Mouse (Mus musculus): ENCODE results near the gene Zic2. TPM values are rescaled to one million over a fixed set of nuclear protein-coding genes. Genes with fewer than 3 reads are reported as not detected.

Gene Zic2
- total and polyA plus RNA-seq, 2 experiments, result not detected

DNA sequence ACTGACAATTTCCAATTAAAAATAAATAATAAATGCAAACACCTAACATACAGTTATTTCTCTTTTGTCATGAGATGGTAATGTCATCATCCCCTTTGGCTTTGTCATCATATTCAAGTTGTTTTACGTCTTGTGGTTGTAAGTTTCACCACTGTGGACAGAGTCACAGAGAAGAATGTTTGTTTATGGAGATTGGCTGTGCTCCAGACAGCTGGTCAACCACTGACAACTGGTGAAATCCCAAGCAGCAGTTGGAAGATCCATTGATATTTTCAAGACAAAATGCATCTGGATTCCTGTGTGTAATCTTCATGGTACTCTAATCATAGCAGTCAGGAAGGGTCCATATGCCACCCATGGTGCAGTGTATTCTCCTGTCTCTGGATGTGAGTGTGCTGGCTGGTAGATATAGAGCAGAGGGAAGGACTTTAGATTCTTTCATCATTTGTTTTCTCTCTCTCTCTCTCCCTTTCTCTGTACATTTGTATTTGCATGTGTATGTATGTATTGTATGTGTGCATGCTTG, 38.3 kb downstream of the Zic2 start:
- Histone ChIP-seq H3K79me2 (ENCODE audit: control insufficient read depth, insufficient read depth, low read length) (no peaks in the 10 kb centered on the region), H3K36me3 (ENCODE audit: control insufficient read depth, insufficient read depth, low read length) (no peaks in the 10 kb centered on the region), H3K9ac (ENCODE audit: low read depth, low read length) (no peak overlapping the region), H3K27ac (replicated peaks; ENCODE audit: insufficient read depth, low read depth, low read length) (no peak overlapping the region), H3K4me1 (ENCODE audit: control insufficient read depth, insufficient read depth, low read length) (peaks cover 4% of the 10 kb centered on the region; the same call in 1 of the 2 replicates), H3K4me3 (ENCODE audit: insufficient read depth, low read depth, low read length) (no peak overlapping the region), H3K27me3 (ENCODE audit: control insufficient read depth, insufficient read depth, low read length) (no peaks in the 10 kb centered on the region; the same call in 1 of the 2 replicates)
- TF ChIP-seq POLR2A (IDR thresholded peaks at IDR 0.05; ENCODE audit: extremely low read depth, insufficient read depth, low read length), result no peak
- no peak for TF ChIP-seq CTCF (IDR thresholded peaks at IDR 0.05; ENCODE audit: low read depth, low read length)
- WGBS, result 15% methylated on average over 1 of the region's 1 CpGs
- DNase-seq (ENCODE audit: extremely low read depth, low read depth, low spot score), result peak; percentile 53

DNA sequence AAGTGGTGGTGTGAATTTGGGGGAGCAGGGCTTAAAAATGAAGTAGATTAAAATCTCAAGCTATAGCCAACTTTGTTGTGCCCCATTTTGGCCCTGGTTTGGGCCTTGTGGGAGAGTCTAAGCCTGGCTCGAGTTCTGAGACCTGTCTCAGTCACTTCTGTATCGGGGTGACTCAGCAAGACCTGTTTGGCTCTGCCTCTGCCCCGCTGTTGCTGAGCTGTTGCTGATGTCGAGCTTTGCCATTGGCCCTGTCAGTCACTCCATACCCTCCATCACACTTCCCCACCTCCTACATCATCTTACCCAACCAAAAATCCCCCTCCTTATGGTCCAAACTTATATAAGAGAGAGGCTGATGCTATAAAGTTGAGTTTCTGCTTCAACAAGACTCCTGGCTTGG, 53.2 kb downstream of the Zic2 start:
- 89% methylated on average over 4 of the region's 4 CpGs for WGBS
- no peak for TF ChIP-seq POLR2A (IDR thresholded peaks at IDR 0.05; ENCODE audit: extremely low read depth, insufficient read depth, low read length)
- TF ChIP-seq CTCF (IDR thresholded peaks at IDR 0.05; ENCODE audit: low read depth, low read length), result no peak
- DNase-seq (ENCODE audit: extremely low read depth, low read depth, low spot score), result no peak
- no peaks in the 10 kb centered on the region; the same call in 1 of the 2 replicates for H3K4me1 ChIP-seq (ENCODE audit: control insufficient read depth, insufficient read depth, low read length)
- no peaks in the 10 kb centered on the region for H3K79me2 ChIP-seq (ENCODE audit: control insufficient read depth, insufficient read depth, low read length)
- H3K36me3 ChIP-seq (ENCODE audit: control insufficient read depth, insufficient read depth, low read length), result no peaks in the 10 kb centered on the region
- H3K4me3 ChIP-seq (ENCODE audit: insufficient read depth, low read depth, low read length), result no peak overlapping the region
- H3K27ac ChIP-seq (replicated peaks; ENCODE audit: insufficient read depth, low read depth, low read length), result no peak overlapping the region
- no peak overlapping the region for H3K9ac ChIP-seq (ENCODE audit: low read depth, low read length)
- H3K27me3 ChIP-seq (ENCODE audit: control insufficient read depth, insufficient read depth, low read length), result no peaks in the 10 kb centered on the region

Other genes starting within 250 kb of the Zic2 start
- not detected in 2 replicates for gene Gm5089, start 24.3 kb upstream of the Zic2 start, total RNA-seq (2014; rRNA removed)
- gene Gm5089, start 24.3 kb upstream of the Zic2 start, polyA plus RNA-seq (2012; rRNA removed), result not detected in 2 replicates
- not detected in 2 replicates for gene Zic5, start 9.8 kb upstream of the Zic2 start, total RNA-seq (2014; rRNA removed)
- gene Zic5, start 9.8 kb upstream of the Zic2 start, polyA plus RNA-seq (2012; rRNA removed), result not detected in 2 replicates
- gene Gm10837, start 15.2 kb downstream of the Zic2 start, total RNA-seq (2014; rRNA removed), result not detected in 2 replicates
- not detected in 2 replicates for gene Gm10837, start 15.2 kb downstream of the Zic2 start, polyA plus RNA-seq (2012; rRNA removed)
- gene Pcca, start 58.9 kb downstream of the Zic2 start, total RNA-seq (2014; rRNA removed), result 46.7 and 54.1 TPM in 2 replicates
- gene Pcca, start 58.9 kb downstream of the Zic2 start, polyA plus RNA-seq (2012; rRNA removed), result 26.3 and 28.8 TPM in 2 replicates